Mouse (Mus musculus): ENCODE measurements around the gene Crb2. TPM values are rescaled to one million over a fixed set of nuclear protein-coding genes. Genes with fewer than 3 reads are reported as not detected.

Crb2 gene
- polyA plus RNA-seq, 1 experiment: 0.30 TPM

- Histone ChIP-seq H3K27ac (ENCODE audit: control insufficient read depth, insufficient read depth, low read depth, low read length) (no peak overlapping the region), H3K27me3 (ENCODE audit: control insufficient read depth, insufficient read depth, low read length) (no peaks in the 10 kb centered on the region), H3K4me3 (ENCODE audit: control insufficient read depth, low read depth, low read length) (no peak overlapping the region), H3K4me1 (ENCODE audit: control insufficient read depth, insufficient read depth, low read length) (no peaks in the 10 kb centered on the region), H3K36me3 (ENCODE audit: control insufficient read depth, insufficient read depth, low read length) (no peaks in the 10 kb centered on the region)
- TF ChIP-seq POLR2A (IDR thresholded peaks at IDR 0.05; ENCODE audit: control insufficient read depth, low read depth, low read length) (no peak), CTCF (IDR thresholded peaks at IDR 0.05; ENCODE audit: control insufficient read depth, insufficient read depth, insufficient replicate concordance, low read depth, low read length) (no peak)
Measured at GRCm38 (mm10) chr2:37746293-37747049, 29.6 kb upstream of the Crb2 start.

- Histone ChIP-seq H3K27me3 (ENCODE audit: control insufficient read depth, insufficient read depth, low read length) (no peaks in the 10 kb centered on the region), H3K27ac (ENCODE audit: control insufficient read depth, insufficient read depth, low read depth, low read length) (no peak overlapping the region), H3K4me3 (ENCODE audit: control insufficient read depth, low read depth, low read length) (no peak overlapping the region), H3K4me1 (ENCODE audit: control insufficient read depth, insufficient read depth, low read length) (no peaks in the 10 kb centered on the region), H3K36me3 (ENCODE audit: control insufficient read depth, insufficient read depth, low read length) (no peaks in the 10 kb centered on the region)
- no peak for TF ChIP-seq CTCF (IDR thresholded peaks at IDR 0.05; ENCODE audit: control insufficient read depth, insufficient read depth, insufficient replicate concordance, low read depth, low read length)
- no peak for TF ChIP-seq POLR2A (IDR thresholded peaks at IDR 0.05; ENCODE audit: control insufficient read depth, low read depth, low read length)
Measured at GRCm38 (mm10) chr2:37747909-37748308, 28.1 kb upstream of the Crb2 start.

GRCm38 (mm10) chr2:37748442-37749066 lies 27.5 kb upstream of the Crb2 start:
- Histone ChIP-seq H3K4me1 (ENCODE audit: control insufficient read depth, insufficient read depth, low read length) (no peaks in the 10 kb centered on the region), H3K36me3 (ENCODE audit: control insufficient read depth, insufficient read depth, low read length) (no peaks in the 10 kb centered on the region), H3K27me3 (ENCODE audit: control insufficient read depth, insufficient read depth, low read length) (no peaks in the 10 kb centered on the region), H3K4me3 (ENCODE audit: control insufficient read depth, low read depth, low read length) (no peak overlapping the region), H3K27ac (ENCODE audit: control insufficient read depth, insufficient read depth, low read depth, low read length) (no peak overlapping the region)
- no peak for TF ChIP-seq CTCF (IDR thresholded peaks at IDR 0.05; ENCODE audit: control insufficient read depth, insufficient read depth, insufficient replicate concordance, low read depth, low read length)
- TF ChIP-seq POLR2A (IDR thresholded peaks at IDR 0.05; ENCODE audit: control insufficient read depth, low read depth, low read length): no peak

GRCm38 (mm10) chr2:37749323-37749722 lies 26.7 kb upstream of the Crb2 start:
- Histone ChIP-seq H3K27me3 (ENCODE audit: control insufficient read depth, insufficient read depth, low read length) (no peaks in the 10 kb centered on the region), H3K4me3 (ENCODE audit: control insufficient read depth, low read depth, low read length) (no peak overlapping the region), H3K4me1 (ENCODE audit: control insufficient read depth, insufficient read depth, low read length) (no peaks in the 10 kb centered on the region), H3K27ac (ENCODE audit: control insufficient read depth, insufficient read depth, low read depth, low read length) (no peak overlapping the region), H3K36me3 (ENCODE audit: control insufficient read depth, insufficient read depth, low read length) (no peaks in the 10 kb centered on the region)
- TF ChIP-seq CTCF (IDR thresholded peaks at IDR 0.05; ENCODE audit: control insufficient read depth, insufficient read depth, insufficient replicate concordance, low read depth, low read length): no peak
- no peak for TF ChIP-seq POLR2A (IDR thresholded peaks at IDR 0.05; ENCODE audit: control insufficient read depth, low read depth, low read length)

GRCm38 (mm10) chr2:37751114-37751513 lies 24.9 kb upstream of the Crb2 start:
- H3K4me3 ChIP-seq (ENCODE audit: control insufficient read depth, low read depth, low read length): no peak overlapping the region
- no peaks in the 10 kb centered on the region for H3K4me1 ChIP-seq (ENCODE audit: control insufficient read depth, insufficient read depth, low read length)
- H3K36me3 ChIP-seq (ENCODE audit: control insufficient read depth, insufficient read depth, low read length): no peaks in the 10 kb centered on the region
- H3K27me3 ChIP-seq (ENCODE audit: control insufficient read depth, insufficient read depth, low read length): no peaks in the 10 kb centered on the region
- H3K27ac ChIP-seq (ENCODE audit: control insufficient read depth, insufficient read depth, low read depth, low read length): no peak overlapping the region
- TF ChIP-seq CTCF (IDR thresholded peaks at IDR 0.05; ENCODE audit: control insufficient read depth, insufficient read depth, insufficient replicate concordance, low read depth, low read length) (no peak), POLR2A (IDR thresholded peaks at IDR 0.05; ENCODE audit: control insufficient read depth, low read depth, low read length) (no peak)

- no peak for TF ChIP-seq CTCF (IDR thresholded peaks at IDR 0.05; ENCODE audit: control insufficient read depth, insufficient read depth, insufficient replicate concordance, low read depth, low read length)
- no peak for TF ChIP-seq POLR2A (IDR thresholded peaks at IDR 0.05; ENCODE audit: control insufficient read depth, low read depth, low read length)
- no peaks in the 10 kb centered on the region for H3K27me3 ChIP-seq (ENCODE audit: control insufficient read depth, insufficient read depth, low read length)
- no peaks in the 10 kb centered on the region for H3K4me1 ChIP-seq (ENCODE audit: control insufficient read depth, insufficient read depth, low read length)
- no peak overlapping the region for H3K27ac ChIP-seq (ENCODE audit: control insufficient read depth, insufficient read depth, low read depth, low read length)
- no peaks in the 10 kb centered on the region for H3K36me3 ChIP-seq (ENCODE audit: control insufficient read depth, insufficient read depth, low read length)
- no peak overlapping the region for H3K4me3 ChIP-seq (ENCODE audit: control insufficient read depth, low read depth, low read length)
Measured at GRCm38 (mm10) chr2:37756220-37756930, 19.7 kb upstream of the Crb2 start.

- H3K27me3 ChIP-seq (ENCODE audit: control insufficient read depth, insufficient read depth, low read length): no peaks in the 10 kb centered on the region
- no peak overlapping the region for H3K27ac ChIP-seq (ENCODE audit: control insufficient read depth, insufficient read depth, low read depth, low read length)
- H3K36me3 ChIP-seq (ENCODE audit: control insufficient read depth, insufficient read depth, low read length): no peaks in the 10 kb centered on the region
- TF ChIP-seq CTCF (IDR thresholded peaks at IDR 0.05; ENCODE audit: control insufficient read depth, insufficient read depth, insufficient replicate concordance, low read depth, low read length): no peak
- TF ChIP-seq POLR2A (IDR thresholded peaks at IDR 0.05; ENCODE audit: control insufficient read depth, low read depth, low read length): no peak
- no peaks in the 10 kb centered on the region for H3K4me1 ChIP-seq (ENCODE audit: control insufficient read depth, insufficient read depth, low read length)
- H3K4me3 ChIP-seq (ENCODE audit: control insufficient read depth, low read depth, low read length): no peak overlapping the region
Measured at GRCm38 (mm10) chr2:37757016-37757415, 19.0 kb upstream of the Crb2 start.

Data from testis, adult 2 months (tissue).